Mouse (Mus musculus) spleen, embryonic (tissue): Measurements from ENCODE around the gene Morc1.

Experiments used
- CTCF ChIA-PET: fragments of 350-600 bp; sonication (Branson Sonifier 250); formaldehyde crosslinking; loops from one replicate; lab custom pipeline; 2022; lab: Charles Lee

Gene Morc1

DNA sequence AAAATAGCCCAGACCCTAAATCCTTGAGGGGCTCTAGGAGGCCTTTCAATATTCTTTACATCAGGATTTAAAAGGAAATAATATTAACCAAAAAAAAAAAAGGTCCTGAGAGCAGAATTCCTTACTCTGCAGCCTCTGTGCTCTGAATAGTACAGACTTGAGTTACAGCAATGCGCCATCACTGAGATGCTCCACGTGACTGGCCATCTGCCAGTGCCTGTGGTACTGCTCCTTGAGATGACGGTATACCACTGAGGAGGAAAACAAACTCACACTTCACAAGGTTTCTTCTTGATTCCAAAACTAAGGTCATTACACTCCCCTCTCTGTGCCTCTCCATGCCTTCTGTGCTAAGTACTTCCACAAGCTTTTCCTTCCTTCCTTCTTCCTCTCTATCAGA is 195.1 kb downstream of the Morc1 start:
- CTCF ChIA-PET: no interaction called here

DNA sequence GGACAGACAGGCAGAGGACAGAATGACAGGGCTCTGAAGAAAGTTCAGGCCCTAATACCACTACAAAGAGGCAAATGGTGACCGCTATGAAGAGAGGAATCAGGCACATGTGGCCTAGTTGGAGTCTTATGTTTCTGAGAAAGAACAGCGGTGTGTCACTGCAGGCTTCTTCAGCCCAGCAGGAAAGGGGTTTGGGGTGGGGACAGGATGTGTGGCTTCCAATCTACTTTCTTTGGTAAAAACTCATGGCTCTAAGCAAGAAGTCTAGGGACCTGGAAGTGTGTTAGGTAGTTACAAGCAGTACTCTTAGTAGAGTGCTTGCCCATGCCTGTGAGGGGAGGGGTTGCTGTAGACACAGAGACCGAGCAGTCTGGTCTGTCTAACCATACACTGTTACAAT is 196.3 kb downstream of the Morc1 start:
- CTCF ChIA-PET: no interaction called here

- CTCF ChIA-PET: interaction anchor here (0.6 kb wide), 1 partner anchor 298 kb away, joined by 6 read pairs; no protein-coding TSS in a partner anchor
Measured at GRCm38 (mm10) chr16:48629710-48630109, 198.7 kb downstream of the Morc1 start.

- CTCF ChIA-PET: no interaction called here
Measured at GRCm38 (mm10) chr16:48630466-48630865, 199.4 kb downstream of the Morc1 start.

DNA sequence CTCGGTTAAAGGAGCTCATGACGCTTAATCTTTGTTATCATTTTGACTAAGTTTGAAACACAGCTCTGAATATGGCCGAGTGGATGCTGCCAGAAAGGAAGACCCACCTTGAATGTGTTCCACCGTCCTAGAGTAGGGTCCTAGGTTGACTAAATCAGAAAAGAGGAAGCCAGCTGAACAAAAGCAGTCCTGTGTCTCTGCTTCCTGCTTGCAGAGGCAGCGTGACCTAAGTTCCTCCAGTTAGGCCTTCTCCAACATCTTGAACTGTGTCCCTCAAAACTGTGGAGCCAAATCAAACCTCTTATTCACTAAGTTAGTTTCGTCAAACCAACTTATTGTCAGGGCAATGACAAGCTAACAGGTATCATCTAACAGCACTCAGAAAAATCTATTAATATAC is 201.3 kb downstream of the Morc1 start:
- CTCF ChIA-PET: no interaction called here

DNA sequence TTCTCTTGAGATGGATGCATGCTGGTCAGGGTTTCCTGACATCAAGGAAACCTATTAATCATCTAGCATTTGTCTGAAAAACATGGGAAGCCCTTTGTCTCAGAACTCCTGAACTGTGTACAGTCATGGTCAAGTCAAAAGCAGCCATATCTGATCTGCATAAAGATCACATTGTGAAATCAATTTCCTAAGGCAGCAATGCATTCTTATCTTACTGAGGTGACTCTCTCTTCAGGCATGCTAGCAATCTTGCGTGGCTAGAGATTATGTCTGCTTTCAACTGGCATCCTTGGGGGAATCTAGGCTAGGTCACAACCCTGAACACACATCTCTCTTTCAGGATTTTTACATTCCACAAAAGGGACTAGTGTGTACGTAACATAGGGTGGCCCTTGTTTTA is 215.2 kb downstream of the Morc1 start:
- CTCF ChIA-PET: no interaction called here

DNA sequence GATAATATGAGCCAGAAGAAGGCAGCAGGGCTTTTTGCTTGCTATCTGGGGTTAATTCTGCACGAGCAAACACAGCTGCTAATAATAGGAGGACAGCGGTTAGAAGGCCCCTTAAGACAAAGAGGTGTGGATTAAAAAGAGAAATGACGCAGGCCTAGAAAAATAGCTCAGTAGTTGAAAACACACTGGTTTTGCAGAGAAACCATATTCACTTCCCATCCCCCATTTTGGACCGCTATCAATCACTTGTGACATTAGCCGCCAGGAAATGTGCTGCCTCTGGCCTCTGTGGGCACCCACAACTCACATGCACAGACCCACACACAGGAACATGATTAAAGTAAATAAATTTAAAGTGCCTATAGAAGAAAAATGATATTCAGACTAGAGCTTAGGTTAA is 240.7 kb downstream of the Morc1 start:
- CTCF ChIA-PET: no interaction called here

- CTCF ChIA-PET: no interaction called here
Measured at GRCm38 (mm10) chr16:48672664-48673063, 241.6 kb downstream of the Morc1 start.

- CTCF ChIA-PET: interaction anchor here (0.6 kb wide), 1 partner anchor 1490 kb away, joined by 5 read pairs; no protein-coding TSS in a partner anchor
Measured at GRCm38 (mm10) chr16:48675607-48676006, 244.6 kb downstream of the Morc1 start.

DNA sequence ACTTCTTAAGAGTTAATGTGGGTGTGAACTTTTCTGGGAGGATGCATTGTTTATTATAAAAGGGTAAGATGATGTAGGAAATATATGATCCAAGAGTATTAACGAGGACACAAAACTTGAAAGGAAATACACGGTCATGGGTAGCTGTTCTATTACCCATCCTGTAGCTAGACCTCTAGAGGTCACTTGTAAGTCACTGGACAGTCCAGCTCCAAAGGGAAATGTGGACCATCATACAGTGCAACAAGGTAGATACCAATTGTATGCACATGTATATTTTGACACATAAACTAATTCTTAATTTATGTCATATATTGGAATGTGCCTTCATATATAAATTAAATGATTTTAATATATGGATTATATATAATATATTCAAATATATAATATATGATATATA is 245.2 kb downstream of the Morc1 start:
- CTCF ChIA-PET: no interaction called here

GRCm38 (mm10) chr16:48677381-48677780 is 246.3 kb downstream of the Morc1 start:
- CTCF ChIA-PET: no interaction called here

DNA sequence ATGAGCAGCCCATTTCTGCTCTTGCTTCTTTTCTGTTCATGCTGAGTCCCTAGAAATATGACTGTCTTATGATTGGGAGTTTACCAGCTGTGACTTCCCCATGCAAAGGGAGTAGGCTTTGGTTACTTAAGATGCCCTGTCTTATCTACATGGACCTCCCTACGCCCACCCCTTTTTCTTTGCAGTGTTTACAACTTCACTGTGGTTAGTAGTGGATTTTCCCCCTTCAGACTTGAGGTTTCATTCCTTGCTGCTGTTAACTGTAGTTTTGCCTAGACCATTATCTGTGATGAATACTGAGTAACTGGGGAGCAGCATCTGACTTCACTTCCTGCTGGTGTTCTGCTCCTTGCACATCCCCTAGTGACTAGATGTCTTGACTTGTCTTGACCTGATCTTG is 247.0 kb downstream of the Morc1 start:
- CTCF ChIA-PET: no interaction called here
